Mouse (Mus musculus) heart, embryonic 15.5 days (tissue): Measurements from ENCODE around the gene Cga. TPM values are rescaled to one million over a fixed set of nuclear protein-coding genes. Genes with fewer than 3 reads are reported as not detected.
"Not testable (repeated sequence)": the region's sequence is repeated elsewhere in the genome, so short reads cannot be mapped to it uniquely, and the experiment has no call there.

ENCODE experiments used
- ATAC-seq: fragments of 200-750 bp; cut with Nextera tagmentation; replicated peaks from 2 replicates; pipeline ENCODE4 v1.8.0; 2017; ENCODE audit warnings: low read depth, moderate TSS enrichment; ENCODE audit not compliant: insufficient number of reproducible peaks, insufficient read depth, low FRiP score
- H3K27ac ChIP-seq: fragments of 300-500 bp; sonication (generic); 2 replicates; pipeline ENCODE4 v1.5.1; 2015; ENCODE audit warnings: mild to moderate bottlenecking, inconsistent platforms
- H3K27me3 ChIP-seq: fragments of 300-500 bp; sonication (generic); 2 replicates; pipeline ENCODE4 v1.6.1; 2015; ENCODE audit warnings: inconsistent platforms
- H3K36me3 ChIP-seq: fragments of 300-500 bp; sonication (generic); 2 replicates; pipeline ENCODE4 v1.6.1; 2015; ENCODE audit warnings: mild to moderate bottlenecking, inconsistent platforms
- H3K4me1 ChIP-seq: fragments of 300-500 bp; sonication (generic); replicated peaks from 2 replicates; pipeline ENCODE4 v1.6.1; 2015; ENCODE audit warnings: inconsistent platforms
- H3K4me2 ChIP-seq: fragments of 300-500 bp; sonication (generic); 2 replicates; pipeline ENCODE4 v1.6.1; 2015; ENCODE audit warnings: inconsistent platforms, mild to moderate bottlenecking, moderate library complexity
- H3K4me3 ChIP-seq: fragments of 300-500 bp; sonication (generic); 2 replicates; pipeline ENCODE4 v1.5.1; 2015; ENCODE audit warnings: mild to moderate bottlenecking, inconsistent platforms
- H3K9ac ChIP-seq: fragments of 300-500 bp; sonication (generic); 2 replicates; pipeline ENCODE4 v1.6.1; 2015; ENCODE audit warnings: mild to moderate bottlenecking, inconsistent platforms
- H3K9me3 ChIP-seq: fragments of 300-500 bp; sonication (generic); replicated peaks from 2 replicates; pipeline ENCODE4 v1.6.1; 2016; ENCODE audit warnings: inconsistent platforms
- WGBS: fragments of 180-500 bp; shearing (Covaris S2); methylation state at CpG from one replicate; pipeline ENCODE4 v1.1.7; 2015; ENCODE audit warnings: mixed read lengths; 5-methylcytosine and 5-hydroxymethylcytosine counted together
- polyA plus RNA-seq: library from polyadenylated mRNA; unstranded; fragments of >200 nt; fragmentation: Nextera tagmentation; extraction: Ambion mirVana; gene quantifications from 2 replicates; pipeline ENCODE4 v1.2.1, GENCODE M21; 2015

Cga gene
- polyA plus RNA-seq, 1 experiment from 2014 or later = not detected

GRCm38 (mm10) chr4:34922177-34922870 lies 28.7 kb downstream of the Cga start:
- H3K27ac ChIP-seq = no peak overlapping the region
- H3K36me3 ChIP-seq = no peaks in the 10 kb centered on the region
- H3K27me3 ChIP-seq = no peaks in the 10 kb centered on the region
- no peak overlapping the region for H3K4me3 ChIP-seq
- H3K4me2 ChIP-seq = no peak overlapping the region
- no peak for ATAC-seq
- H3K9me3 ChIP-seq = no peaks in the 10 kb centered on the region
- WGBS = 64% methylated on average over 6 of the region's 6 CpGs
- H3K9ac ChIP-seq = no peak overlapping the region
- no peaks in the 10 kb centered on the region for H3K4me1 ChIP-seq

- H3K4me1 ChIP-seq, H3K27me3 ChIP-seq, H3K9ac ChIP-seq, H3K9me3 ChIP-seq, H3K27ac ChIP-seq, H3K36me3 ChIP-seq, ATAC-seq, H3K4me2 ChIP-seq, H3K4me3 ChIP-seq: not testable (repeated sequence)
- 68% methylated on average over 7 of the region's 7 CpGs for WGBS
Observed at GRCm38 (mm10) chr4:34928386-34928785, 34.8 kb downstream of the Cga start.

- Histone ChIP-seq H3K9ac (no peak overlapping the region), H3K27ac (no peak overlapping the region), H3K4me1 (no peaks in the 10 kb centered on the region), H3K27me3 (no peaks in the 10 kb centered on the region), H3K9me3 (no peaks in the 10 kb centered on the region), H3K36me3 (no peaks in the 10 kb centered on the region), H3K4me2 (no peak overlapping the region), H3K4me3 (no peak overlapping the region)
- 91% methylated on average over 25 of the region's 25 CpGs for WGBS
- ATAC-seq = no peak
Observed at GRCm38 (mm10) chr4:34941046-34941445, 47.5 kb downstream of the Cga start.

GRCm38 (mm10) chr4:34947181-34947580 lies 53.6 kb downstream of the Cga start:
- no peaks in the 10 kb centered on the region for H3K36me3 ChIP-seq
- H3K4me1 ChIP-seq = no peaks in the 10 kb centered on the region
- no peaks in the 10 kb centered on the region for H3K27me3 ChIP-seq
- no peak overlapping the region for H3K9ac ChIP-seq
- no peak overlapping the region for H3K27ac ChIP-seq
- H3K9me3 ChIP-seq = no peaks in the 10 kb centered on the region
- ATAC-seq = no peak
- H3K4me3 ChIP-seq = no peak overlapping the region
- no peak overlapping the region for H3K4me2 ChIP-seq

- Histone ChIP-seq H3K4me2 (no peak overlapping the region), H3K4me1 (no peaks in the 10 kb centered on the region), H3K9ac (no peak overlapping the region), H3K27ac (no peak overlapping the region), H3K9me3 (no peaks in the 10 kb centered on the region), H3K4me3 (no peak overlapping the region), H3K27me3 (peaks cover 3% of the 10 kb centered on the region; the same call in 1 of the 2 replicates), H3K36me3 (no peaks in the 10 kb centered on the region)
- no peak for ATAC-seq
- 72% methylated on average over 10 of the region's 10 CpGs for WGBS
Observed at GRCm38 (mm10) chr4:34953716-34954115, 60.1 kb downstream of the Cga start.

Other genes starting within 250 kb of the Cga start
- gene Slc35a1, start 206.3 kb upstream of the Cga start, polyA plus RNA-seq = 36.5 and 45.6 TPM in 2 replicates
- gene Cfap206, start 163.6 kb upstream of the Cga start, polyA plus RNA-seq = 0.30 and 0.81 TPM in 2 replicates
- gene Gm136, start 137.5 kb upstream of the Cga start, polyA plus RNA-seq = not detected in 2 replicates
- gene Smim8, start 115.4 kb upstream of the Cga start, polyA plus RNA-seq = 57.6 and 65.1 TPM in 2 replicates
- 11.8 and 12.2 TPM in 2 replicates for gene Zfp292, start 10.8 kb upstream of the Cga start, polyA plus RNA-seq